12 mouse cellular contexts compared by ENCODE assay signal in genomic region chr16:35205681-35206080, GRCm38 (mm10). TPM values are rescaled to one million over a fixed set of nuclear protein-coding genes. Genes with fewer than 3 reads are reported as not detected.
DNase-seq lines count a peak whose midpoint lies in the region; ATAC-seq and TF ChIP-seq lines count a peak whose summit lies in the region.
"Had no signal": no experiment of that assay in that cellular context is flagged by ENCODE, and none has a peak within 500 bp of the region (broad histone marks: within the 10 kb centered on the region; RNA-seq: fewer than 3 reads in every experiment).

No protein-coding gene starts in this region.

- peak; percentile 79; the same call in 1 of the 2 replicates for ATAC-seq in hindbrain, embryonic 13.5 days (ENCODE audit: low FRiP score)
- ATAC-seq in midbrain, postnatal 0 days (ENCODE audit: low FRiP score): peak; percentile 75

- H3K36me3 ChIP-seq in hindbrain, embryonic 13.5 days: no peaks in the 10 kb centered on the region
- no peaks in the 10 kb centered on the region for H3K36me3 ChIP-seq in midbrain, postnatal 0 days (ENCODE audit: insufficient read depth, low read length)

- peak overlapping the region; percentile 72 for H3K27ac ChIP-seq in hindbrain, embryonic 13.5 days
- H3K27ac ChIP-seq in midbrain, postnatal 0 days (ENCODE audit: low read depth, low read length): peak overlapping the region; percentile 21; the same call in 1 of the 2 replicates
- H3K27ac ChIP-seq: macrophage had no signal

- no peak overlapping the region for H3K4me2 ChIP-seq in hindbrain, embryonic 13.5 days
- H3K4me2 ChIP-seq in midbrain, postnatal 0 days (ENCODE audit: low read depth, low read length, poor library complexity, severe bottlenecking): no peak overlapping the region

- peaks cover 49% of the 10 kb centered on the region for H3K4me1 ChIP-seq in hindbrain, embryonic 13.5 days (replicated peaks)
- H3K4me1 ChIP-seq in midbrain, postnatal 0 days (ENCODE audit: insufficient read depth, low read length): peaks cover 17% of the 10 kb centered on the region

- H3K9me3 ChIP-seq in hindbrain, embryonic 13.5 days: no peaks in the 10 kb centered on the region
- H3K9me3 ChIP-seq in midbrain, postnatal 0 days (ENCODE audit: low read length): no peaks in the 10 kb centered on the region

- peak; percentile 67 for DNase-seq in brain, adult 2 months (ENCODE audit: low read depth, low spot score)
- DNase-seq in embryo, embryonic 11 days: peak; percentile 46
- DNase-seq in midbrain, postnatal 0 days (ENCODE audit: low spot score): peak; percentile 61
- no peak for DNase-seq in ovary, postnatal 14 days (ENCODE audit: low spot score)
- DNase-seq in urinary bladder, adult 18-20 months (ENCODE audit: low spot score in 2 of 2): no peak
- no peak for DNase-seq in gastrocnemius, postnatal 10 days
- DNase-seq: cerebellum, postnatal 10 days; gastrocnemius, postnatal 14 days; heart, postnatal 36 days; liver had no signal

- H3K4me3 ChIP-seq in hindbrain, embryonic 13.5 days: no peak overlapping the region
- no peak overlapping the region for H3K4me3 ChIP-seq in midbrain, postnatal 0 days (ENCODE audit: low read depth, low read length)

- no peaks in the 10 kb centered on the region for H3K27me3 ChIP-seq in hindbrain, embryonic 13.5 days
- H3K27me3 ChIP-seq in midbrain, postnatal 0 days (ENCODE audit: insufficient read depth, low read length): no peaks in the 10 kb centered on the region

- no peak for TF ChIP-seq CTCF in midbrain, postnatal 0 days (IDR thresholded peaks at IDR 0.05)

- H3K9ac ChIP-seq in hindbrain, embryonic 13.5 days: no peak overlapping the region
- H3K9ac ChIP-seq in midbrain, postnatal 0 days (replicated peaks; ENCODE audit: low read length, poor library complexity, severe bottlenecking): 0 out of 2 replicates have a peak overlapping the region, but pooled peaks have one; percentile 5

- WGBS in hindbrain, embryonic 13.5 days: 46% methylated on average over 5 of the region's 5 CpGs
- 42% methylated on average over 5 of the region's 5 CpGs for WGBS in midbrain, postnatal 0 days

RNA-seq across cellular contexts. Expression of gene Adcy5, which starts 51.0 kb away (rescaled TPM):
- 5.0 and 5.6 TPM in 2 replicates for polyA plus RNA-seq in hindbrain, embryonic 13.5 days (2015; fragmentation: Nextera tagmentation; extraction: Ambion mirVana)
- 73.9 and 77.3 TPM in 2 replicates for total RNA-seq in midbrain, postnatal 0 days (2014; rRNA removed)
- polyA plus RNA-seq in midbrain, postnatal 0 days (2015; fragmentation: Nextera tagmentation; extraction: Ambion mirVana): 6.9 and 7.5 TPM in 2 replicates
- 1 to 10 TPM; 2.4 to 3.1 TPM for total RNA-seq in gastrocnemius, postnatal 10 days (2021)

Comparison
In these comparisons a context has a peak if more than half of its experiments do, and no peak if none do; other contexts are left out.
1. DNase-seq: peak in brain, adult 2 months (single experiment), embryo, embryonic 11 days (single experiment) and midbrain, postnatal 0 days (single experiment); none in ovary, postnatal 14 days (single experiment), urinary bladder, adult 18-20 months (0 of 2) and gastrocnemius, postnatal 10 days (single experiment).
2. RNA of gene Adcy5, which starts 51.0 kb away (total RNA-seq): 73.9 to 77.3 TPM in midbrain, postnatal 0 days; 2.4 to 3.1 TPM in gastrocnemius, postnatal 10 days; every median in the first group is over 10 times any median in the second.